Mouse (Mus musculus) heart, postnatal 10 days (tissue): ENCODE measurements around the gene Avl9. TPM values are rescaled to one million over a fixed set of nuclear protein-coding genes. Genes with fewer than 3 reads are reported as not detected.

ENCODE experiments used
- DNase-seq, 2 experiments: peaks; one replicate each; pipeline ENCODE4 v3.0.0; 2021
- intact Hi-C: fragments of 180-260 bp; cut with DNase I; formaldehyde crosslinking; loops from one replicate; pipeline ENCODE4 v1.15.1; 2025
- total RNA-seq, 2 experiments: library from RNA; stranded (reverse); gene quantifications; 2 replicates each; pipeline ENCODE4 v1.2.3; 2021

The Avl9 gene
- 1 to 10 TPM; 7.9 to 9.1 TPM for total RNA-seq

DNA sequence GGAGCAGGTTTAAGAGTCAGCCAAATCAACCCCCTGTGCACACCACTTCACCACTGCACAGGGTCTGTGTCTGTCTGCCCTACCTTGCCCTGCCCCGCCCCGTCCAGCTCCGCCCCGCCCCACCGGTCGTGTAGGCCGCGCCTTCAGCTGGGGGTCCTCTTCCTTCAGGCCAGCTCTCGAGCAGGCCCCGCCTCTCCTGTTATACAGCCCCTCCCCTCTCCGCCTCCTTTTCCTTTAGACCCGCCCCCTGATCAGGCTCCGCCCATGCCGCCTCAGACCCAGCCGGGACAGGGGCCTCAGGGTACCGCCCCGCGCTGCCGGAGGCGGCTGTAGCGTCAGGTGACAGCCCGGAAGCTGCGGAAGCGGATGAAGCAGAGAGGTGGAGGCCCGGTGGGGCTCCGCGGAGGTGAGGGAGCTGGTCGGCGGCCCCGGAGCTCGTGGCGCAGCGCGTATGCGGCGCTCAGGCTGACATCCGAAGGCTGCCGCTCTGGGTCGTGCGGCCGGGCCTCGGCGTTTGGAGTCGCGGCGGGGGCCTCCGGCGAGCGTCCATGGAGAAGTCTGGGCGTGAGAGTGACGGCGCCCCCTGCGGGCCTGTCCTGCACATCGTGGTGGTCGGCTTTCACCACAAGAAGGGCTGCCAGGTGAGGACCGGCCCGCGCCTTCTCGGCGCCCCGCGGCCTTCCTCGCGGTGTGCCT is at the start of gene Avl9:
TSS of gene Avl9 (plus strand) at position 326 of the 696 bp plus-strand sequence.
- intact Hi-C loops: loop anchor here (2.0 to 10.0 kb wide), 3 partner anchors 83 to 990 kb away; partner anchors contain the start of genes Kbtbd2, Lancl2 and Nt5c3
- DNase-seq: peak; percentile 99

DNA sequence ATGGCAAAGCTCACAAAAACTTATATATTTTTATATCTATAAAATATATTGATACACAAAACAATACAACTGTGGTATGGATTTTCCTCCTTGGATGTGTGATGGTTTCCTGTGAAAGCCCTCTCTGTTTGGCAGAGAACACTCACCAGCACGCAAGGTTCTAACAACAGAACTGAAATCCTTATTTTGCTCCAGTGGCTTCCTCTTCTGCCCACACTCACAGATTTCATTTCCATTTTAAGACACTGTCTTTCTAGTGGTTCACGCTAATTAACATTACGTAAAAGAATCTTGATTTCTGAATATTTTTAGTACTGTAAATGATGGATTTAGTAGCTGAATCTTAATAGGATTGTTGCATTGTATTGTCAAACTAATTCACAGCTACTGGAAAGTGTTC is 26.5 kb upstream of the Avl9 start:
- DNase-seq: no peak
- intact Hi-C loops: loop anchor here (5.0 to 10.0 kb wide), 2 partner anchors 66 to 623 kb away; no protein-coding TSS in a partner anchor

DNA sequence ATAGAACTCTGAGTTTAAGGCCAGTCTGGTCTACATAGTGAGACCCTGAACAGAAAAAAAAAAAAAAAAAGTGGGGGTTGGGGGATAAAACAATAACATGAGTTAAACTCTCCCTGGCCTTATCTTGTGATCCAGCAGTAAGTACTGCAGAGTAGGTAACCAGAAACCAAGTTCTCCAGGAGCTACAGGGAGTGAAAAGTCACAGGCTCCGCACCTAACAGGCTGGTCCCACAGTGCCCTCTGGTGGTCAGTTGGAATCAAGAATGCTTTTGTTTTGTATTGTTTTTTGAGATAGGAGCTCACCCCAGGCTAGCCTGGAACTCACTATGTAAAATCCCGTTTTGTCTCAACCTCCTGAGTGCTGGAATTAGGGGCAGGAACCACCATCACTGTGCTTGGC is 23.5 kb upstream of the Avl9 start:
- peak; percentile 67 to 85 for DNase-seq
- intact Hi-C loops: loop anchor here (1.0 to 5.0 kb wide), 2 partner anchors 84 to 210 kb away; no protein-coding TSS in a partner anchor

DNA sequence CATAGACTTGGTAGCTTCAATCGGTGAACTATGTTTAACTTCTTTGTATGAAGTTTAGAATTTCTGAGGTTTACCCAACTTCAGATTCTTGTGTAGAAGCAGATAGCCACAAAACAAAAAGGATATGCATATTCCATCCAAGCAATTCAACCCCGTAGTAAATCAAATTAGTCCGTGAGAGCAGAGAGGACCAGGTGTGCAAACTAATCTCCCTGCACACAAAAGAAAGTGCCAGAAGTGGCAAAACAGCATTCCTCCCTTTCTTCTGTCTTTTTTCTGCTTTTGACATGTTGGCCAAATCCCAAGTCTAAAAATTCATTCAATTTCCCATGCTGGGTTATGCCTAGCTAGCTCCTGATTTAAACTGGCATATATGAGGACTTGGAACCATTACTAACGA is 22.3 kb upstream of the Avl9 start:
- no peak for DNase-seq
- intact Hi-C loops: loop anchor here (5.0 kb wide), 1 partner anchor 85 kb away; no protein-coding TSS in a partner anchor

DNA sequence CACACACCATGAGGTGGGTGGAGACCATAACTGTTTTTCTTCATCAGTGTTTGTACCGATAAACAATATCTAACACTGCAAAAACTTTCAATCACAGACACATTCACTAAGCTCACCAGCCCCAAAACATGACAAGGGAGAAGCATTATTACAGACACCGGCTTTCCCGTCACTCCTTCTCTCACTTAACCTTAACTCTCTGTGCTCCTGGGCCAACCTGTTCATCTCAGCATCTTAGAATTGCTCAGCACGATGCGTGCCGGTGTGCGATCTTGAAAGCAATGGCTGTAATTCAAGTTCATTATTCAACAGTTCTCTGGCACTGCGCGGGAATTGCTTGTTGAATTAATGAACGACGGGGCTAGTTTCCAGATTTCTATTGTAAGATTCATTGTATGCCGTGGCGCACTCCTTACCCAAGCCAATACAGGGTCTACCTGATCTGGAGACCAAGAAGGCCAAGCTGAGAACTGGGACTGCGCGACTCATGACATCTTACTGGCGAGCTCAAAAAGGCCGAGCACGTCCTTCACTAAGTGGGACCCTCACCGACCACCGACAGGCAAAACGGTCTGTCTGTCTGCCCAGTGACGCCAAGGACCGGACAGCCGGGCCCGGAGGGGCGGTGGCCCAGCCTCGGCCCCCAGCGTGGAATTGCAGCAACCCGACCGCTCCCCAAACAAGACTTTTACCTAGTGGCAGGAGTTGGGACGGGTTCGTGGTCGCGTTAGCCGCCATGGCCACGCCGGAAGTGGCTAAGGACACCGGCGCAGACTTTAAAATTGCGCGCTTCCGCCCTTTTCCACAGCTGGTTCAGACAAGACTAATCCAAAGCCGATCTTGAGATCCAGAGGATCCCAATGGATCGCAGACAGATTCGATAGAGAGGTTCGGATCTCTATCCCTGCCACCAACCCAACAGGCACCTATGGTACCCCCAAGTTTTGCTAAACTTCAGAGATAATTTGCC is 10.5 kb upstream of the Avl9 start, which contains the start of gene Lsm5:
TSS of gene Lsm5 (minus strand) at position 780 of the 970 bp plus-strand sequence.
- intact Hi-C loops: no loop called here
- peak; percentile 90 to 93 for DNase-seq

DNA sequence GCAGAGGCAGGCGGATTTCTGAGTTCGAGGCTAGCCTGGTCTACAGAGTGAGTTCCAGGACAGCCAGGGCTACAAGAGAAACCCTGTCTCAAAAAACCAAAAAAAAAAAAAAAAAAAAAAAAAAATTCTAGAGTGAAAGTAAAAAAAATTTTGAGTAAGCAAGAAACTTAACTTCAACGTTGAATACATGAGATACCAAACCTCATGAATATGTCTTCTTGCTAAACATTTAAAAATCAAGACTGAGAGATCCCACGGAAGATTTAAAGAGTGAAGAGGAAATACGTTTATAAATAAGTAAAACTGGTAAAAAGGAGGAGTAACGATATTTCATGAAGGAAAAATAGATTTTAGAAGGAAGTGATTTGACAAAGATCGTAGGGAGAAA is 519 bp upstream of the Avl9 start:
- DNase-seq: no peak
- intact Hi-C loops: loop anchor here (2.0 to 10.0 kb wide), 2 partner anchors 209 to 991 kb away; partner anchors contain the start of genes Lancl2 and Nt5c3

DNA sequence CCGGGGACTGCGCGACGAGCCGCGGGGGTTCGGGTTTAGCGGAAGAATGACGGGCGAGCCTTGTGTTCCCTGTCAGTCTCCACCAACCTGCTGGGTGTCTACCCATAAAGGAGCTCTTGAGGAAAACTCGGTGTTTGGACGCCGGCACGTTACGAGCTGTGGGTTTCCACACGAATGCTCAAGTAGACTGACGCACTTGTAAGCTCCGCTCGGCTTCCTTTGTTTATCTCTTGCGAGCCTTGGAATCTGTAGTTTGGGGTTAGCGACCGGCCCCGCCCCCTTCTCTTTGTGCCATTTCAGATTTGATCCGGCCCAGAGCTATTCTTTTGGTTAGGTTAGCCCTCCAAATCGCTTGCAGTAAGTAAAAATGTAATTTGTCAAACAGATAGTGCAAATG is 569 bp downstream of the Avl9 start:
- intact Hi-C loops: loop anchor here (2.0 to 10.0 kb wide), 3 partner anchors 82 to 990 kb away; partner anchors contain the start of genes Kbtbd2, Lancl2 and Nt5c3
- DNase-seq: no peak

DNA sequence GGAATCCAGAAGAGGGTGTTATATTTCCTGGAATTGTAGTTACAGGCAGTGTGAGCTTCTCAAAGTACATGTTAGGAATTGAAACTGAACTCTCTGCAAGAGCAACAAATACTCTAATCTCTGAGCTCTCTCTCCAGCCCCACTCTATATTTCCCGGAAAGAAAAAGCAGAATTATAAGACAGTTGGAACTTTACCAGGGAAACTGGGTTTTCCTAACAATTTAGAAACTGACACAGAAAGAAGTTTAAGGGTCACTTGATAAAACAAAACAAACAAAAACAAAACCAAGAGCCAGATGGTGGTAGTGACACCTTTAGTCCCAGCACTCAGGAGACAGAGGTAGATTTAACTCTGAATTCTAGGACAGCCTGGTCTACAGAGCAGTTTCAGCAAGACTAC is 4.4 kb downstream of the Avl9 start:
- intact Hi-C loops: loop anchor here (5.0 to 10.0 kb wide), 2 partner anchors 78 to 986 kb away; partner anchors contain the start of genes Kbtbd2 and Lancl2
- no peak for DNase-seq

DNA sequence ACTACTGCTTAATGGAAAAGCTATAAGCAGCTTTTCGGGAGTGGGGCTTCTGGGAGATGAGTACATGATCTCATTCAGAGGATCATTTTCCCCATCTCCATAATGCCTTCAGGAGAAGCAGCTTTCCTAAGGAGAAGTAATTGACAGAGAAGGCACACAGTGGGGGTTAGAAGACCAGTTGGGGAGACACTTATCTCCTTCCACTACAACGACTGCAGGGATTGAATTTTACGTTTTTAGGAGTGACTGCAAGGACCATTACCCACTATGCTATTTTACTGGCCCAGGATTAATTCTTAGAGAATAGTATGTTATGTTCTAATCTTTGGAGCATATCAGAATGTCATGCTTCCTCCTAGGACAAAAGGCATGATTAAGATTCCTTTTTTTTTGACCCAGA is 6.2 kb downstream of the Avl9 start:
- intact Hi-C loops: no loop called here
- no peak for DNase-seq

DNA sequence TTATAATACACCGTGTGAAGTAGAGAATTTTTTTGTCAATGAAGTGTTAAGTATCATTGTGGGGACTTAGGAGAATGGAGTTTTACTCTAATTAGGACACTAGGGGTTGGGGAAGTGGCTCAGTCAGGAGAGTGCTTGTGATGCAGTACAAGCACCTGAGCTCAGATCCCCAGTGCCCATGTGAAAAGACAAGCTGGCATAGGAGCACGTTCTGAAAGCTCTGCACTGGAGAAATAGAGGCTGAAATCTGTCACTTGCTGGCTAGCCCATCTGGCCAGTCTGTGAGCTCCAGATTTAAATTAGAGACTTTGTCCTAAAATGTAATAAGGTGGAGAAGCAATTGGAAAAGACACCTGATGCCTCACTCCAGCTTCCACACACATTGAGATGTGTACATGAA is 17.8 kb downstream of the Avl9 start:
- intact Hi-C loops: no loop called here
- no peak for DNase-seq

DNA sequence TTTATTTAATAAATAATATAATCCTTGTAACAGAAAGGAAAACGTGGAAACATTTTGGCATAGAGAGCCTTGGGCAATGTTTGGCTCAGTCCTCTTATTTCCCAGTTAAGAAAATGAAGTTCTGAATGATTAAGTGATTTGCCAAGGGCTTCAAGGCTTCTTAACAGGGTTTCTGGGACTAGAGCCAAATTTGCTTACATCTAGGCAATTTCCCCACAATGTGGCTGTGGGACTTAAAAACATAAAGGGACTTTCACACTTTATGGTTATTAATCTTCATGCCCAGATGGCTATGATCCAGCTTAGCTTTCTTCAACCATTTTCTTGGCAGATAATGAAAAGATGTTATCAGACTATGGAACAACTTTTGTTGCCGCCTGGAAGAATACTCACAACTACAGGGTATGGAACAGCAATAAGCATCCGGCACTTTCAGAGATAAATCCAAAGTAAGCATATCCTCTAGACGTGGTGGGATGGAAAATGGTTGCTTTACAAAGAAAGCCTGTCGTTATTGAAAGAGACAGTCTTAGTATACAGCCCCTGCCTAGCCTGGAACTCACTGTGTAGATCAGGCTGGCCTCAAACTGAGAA is 31.3 kb downstream of the Avl9 start:
- intact Hi-C loops: no loop called here

DNA sequence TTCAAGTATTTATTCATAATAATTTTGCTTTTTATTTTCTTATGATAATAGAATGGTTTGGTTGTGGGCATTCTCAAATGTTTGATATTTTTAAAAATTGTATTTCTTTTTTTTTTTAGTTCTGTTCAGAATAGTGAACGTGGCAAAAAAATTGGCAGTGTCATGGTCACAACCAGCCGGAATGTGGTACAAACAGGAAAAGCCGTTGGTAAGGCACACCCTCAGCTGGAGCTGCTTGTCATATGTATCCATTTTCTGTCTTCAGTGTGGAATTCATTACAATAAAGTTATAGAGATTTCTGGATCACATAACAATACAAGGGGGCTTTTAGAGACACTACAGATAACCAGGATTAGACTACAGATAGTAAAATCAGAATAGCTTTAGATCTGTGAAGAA is 39.0 kb downstream of the Avl9 start:
- intact Hi-C loops: no loop called here
- DNase-seq: no peak

More for the DNA sequence above, 31.3 kb downstream of the Avl9 start:
- no peak for DNase-seq

DNA sequence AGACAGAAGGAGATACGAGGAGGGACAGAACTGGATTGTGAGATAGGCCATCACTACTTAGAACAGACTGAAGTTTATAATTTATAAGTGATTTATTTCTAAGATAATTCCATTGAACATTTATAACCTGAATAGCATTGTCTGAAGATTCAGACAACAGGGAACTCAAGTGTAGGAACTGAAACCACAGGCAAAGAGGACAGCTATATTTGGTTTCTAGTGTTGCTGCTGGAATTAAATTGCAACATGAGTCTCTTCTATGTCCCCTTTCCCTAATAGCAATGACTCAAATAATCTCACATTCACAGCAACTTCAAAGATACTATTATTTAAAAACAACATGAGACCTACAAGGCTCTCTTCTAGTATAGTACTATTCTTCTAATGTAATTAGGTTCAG is 41.4 kb downstream of the Avl9 start:
- DNase-seq: no peak
- intact Hi-C loops: no loop called here

DNA sequence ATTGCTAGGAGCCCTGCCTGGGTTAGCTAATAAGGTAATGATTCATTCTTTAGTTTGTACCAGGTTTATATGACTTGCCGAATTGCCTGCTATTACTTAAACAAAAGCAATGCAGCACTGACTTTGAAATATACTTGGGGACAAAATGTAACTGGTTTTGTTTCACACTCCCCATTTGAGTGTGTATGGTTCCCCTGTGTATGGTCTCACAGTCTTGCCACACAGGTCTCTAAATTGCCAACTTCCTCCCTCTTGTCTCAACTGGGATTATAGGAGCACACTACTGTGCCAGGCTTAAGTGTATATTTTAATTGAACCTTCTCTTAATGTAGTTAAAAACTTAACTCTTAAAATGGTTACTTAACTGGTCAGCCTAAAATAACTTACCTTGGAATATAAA is 44.6 kb downstream of the Avl9 start:
- DNase-seq: no peak
- intact Hi-C loops: no loop called here

DNA sequence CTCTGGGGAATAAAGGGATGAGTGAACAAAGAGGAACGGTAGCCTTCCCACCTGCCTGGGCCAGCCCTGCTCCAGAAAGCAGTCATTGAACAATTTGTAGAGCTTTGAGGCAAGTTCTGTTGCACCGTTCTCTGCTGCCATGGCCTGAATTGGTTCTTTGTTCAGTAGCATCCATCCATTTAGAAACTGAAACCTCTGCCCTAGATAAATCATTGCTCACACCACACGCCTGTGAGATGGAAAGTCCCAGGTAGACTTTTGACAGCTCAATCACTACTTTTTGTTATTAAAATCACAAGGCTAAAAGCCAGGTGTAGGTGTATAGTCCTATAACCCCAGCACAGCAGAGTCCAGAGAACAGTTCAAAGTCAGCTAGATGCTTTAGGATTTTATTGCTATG is 50.6 kb downstream of the Avl9 start:
- no peak for DNase-seq
- intact Hi-C loops: no loop called here

DNA sequence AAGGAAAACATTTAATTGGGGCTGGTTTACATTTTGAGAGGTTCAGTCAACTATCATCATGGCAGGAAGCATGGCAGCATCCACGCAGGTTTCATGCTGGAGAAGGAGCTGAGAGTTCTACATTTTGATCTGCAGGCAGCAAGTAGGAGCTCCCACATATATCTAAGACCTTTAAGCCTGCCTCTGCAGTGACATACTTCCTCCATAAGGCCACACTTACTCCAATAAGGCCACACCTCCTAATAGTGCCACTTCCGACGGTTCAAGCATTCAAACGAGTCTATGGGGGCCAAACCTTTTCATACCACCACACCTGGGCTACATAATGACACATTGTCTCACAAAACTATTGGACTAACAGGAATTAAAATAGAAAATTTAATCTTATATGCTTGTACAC is 51.0 kb downstream of the Avl9 start:
- intact Hi-C loops: no loop called here
- no peak for DNase-seq

DNA sequence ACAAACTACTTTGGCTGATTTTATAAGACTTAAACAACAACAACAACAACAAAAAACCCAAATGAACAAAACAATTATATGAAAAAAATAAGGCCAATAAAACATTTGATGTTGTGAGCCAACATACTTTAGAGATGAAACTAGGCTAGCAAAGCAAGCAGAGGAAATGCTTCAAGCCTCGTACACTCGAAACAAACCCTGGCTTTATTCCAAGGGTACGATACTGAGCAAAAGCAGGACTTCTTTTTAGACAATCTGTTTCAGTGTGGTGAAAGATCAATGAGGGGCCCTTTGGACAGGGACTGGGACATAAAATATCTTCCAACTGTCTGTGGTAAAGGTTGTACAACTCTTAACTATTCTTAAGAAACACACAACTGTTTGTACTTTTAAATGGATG is 61.1 kb downstream of the Avl9 start:
- peak; percentile 28 to 35 for DNase-seq
- intact Hi-C loops: no loop called here

DNA sequence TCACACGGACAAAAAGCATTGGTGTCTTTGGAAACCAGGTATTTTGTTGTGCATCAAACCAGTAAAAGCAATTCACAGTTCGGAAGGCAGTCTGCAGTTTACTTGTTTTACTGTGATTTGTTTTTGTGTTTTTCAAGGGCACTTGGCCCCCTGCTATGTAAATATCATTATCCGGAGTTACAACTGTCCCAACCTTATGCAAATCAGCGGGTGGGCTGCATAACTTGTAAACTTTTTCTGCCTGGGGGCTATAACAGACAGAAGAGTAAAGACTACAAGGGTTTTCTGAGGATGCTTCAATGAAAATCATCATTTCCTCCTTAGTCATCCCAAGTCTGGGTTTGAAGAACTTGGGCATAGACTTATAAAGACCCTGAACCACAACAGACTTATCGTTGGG is 64.9 kb downstream of the Avl9 start:
- DNase-seq: no peak

DNA sequence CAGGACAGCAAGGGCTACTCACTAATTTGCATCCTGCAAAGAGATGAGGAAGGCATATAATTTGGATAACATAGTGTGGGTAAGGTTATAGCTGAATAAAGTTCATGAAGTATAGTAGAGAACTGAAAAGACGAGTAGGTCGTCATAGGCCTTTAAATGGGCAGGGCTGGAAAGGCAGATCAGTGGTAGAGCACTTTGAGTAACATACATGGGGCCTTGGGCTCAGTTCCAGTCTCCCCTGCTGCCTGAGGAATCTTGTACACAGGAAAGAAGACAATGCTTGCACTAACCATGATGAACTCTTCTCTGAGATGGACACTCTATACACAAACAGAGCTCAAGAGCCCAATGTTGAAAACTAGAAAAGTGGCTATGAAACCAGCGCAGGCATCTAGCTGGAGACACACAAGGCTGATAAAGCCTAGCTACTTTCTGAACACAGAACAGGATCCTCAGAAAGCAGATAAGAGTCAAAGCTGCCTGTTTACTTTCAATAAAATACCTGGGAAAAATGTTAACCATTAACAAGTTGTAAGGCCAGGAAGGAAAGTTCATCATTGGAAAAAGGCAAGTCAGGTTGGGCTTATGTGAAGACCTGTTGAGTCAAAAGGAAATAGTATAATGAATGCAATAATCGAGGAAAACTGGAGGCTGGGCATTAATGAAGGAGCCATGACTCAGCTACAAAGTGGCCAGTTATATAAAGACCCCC is 69.0 kb downstream of the Avl9 start:
- intact Hi-C loops: no loop called here
- DNase-seq: no peak

More for the DNA sequence above, 64.9 kb downstream of the Avl9 start:
- intact Hi-C loops: no loop called here

DNA sequence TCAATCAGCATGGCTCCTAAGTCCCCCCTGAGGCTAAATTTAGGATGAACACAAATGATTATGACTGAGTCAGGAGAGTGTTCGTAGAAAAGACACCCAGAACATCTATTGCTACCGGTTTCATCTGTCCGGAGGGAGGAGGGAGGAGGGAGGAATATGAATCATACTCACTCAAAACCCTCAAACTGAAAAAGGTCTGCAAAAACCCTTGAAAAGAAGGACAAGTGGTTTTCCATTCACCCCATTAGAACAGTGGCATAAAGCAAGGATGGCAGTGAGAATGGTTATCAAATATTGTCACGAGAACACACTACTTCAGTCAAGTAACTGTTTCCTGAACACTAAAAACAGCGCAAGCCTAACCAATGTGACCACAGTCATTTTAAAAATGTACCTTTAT is 70.4 kb downstream of the Avl9 start:
- intact Hi-C loops: no loop called here
- no peak for DNase-seq
